Mouse (Mus musculus) megakaryocyte, embryonic 14.5 days (primary cell): ENCODE measurements around the gene Sh2d4b.

Experiments used
- FLI1 ChIP-seq: IDR thresholded peaks from 2 replicates; pipeline ENCODE4 v1.6.1; 2012; ENCODE audit warnings: low read length, inconsistent platforms, mixed read lengths
- GATA1 ChIP-seq: IDR thresholded peaks from 3 replicates; pipeline ENCODE4 v1.6.1; 2012; ENCODE audit warnings: mixed read lengths, low read length, inconsistent platforms, borderline replicate concordance

GRCm38 (mm10) chr14:40889704-40890103 is 3.4 kb downstream of the Sh2d4b start:
- TF ChIP-seq FLI1, result no peak
- TF ChIP-seq GATA1, result no peak
